Mouse (Mus musculus) cortical plate, adult 2 months (tissue): ENCODE measurements at regions not wholly inside any gene's neighbourhood (a gene's known extent, or its start where the extent isn't known, plus 50 kb on each side); places are given as distances from the start of the nearest gene placed in this dataset.

Experiments
- H3K27ac ChIP-seq: fragments of 200-500 bp; 2 replicates; pipeline ENCODE4 v1.5.1; 2012; ENCODE audit warnings: low read length, control low read depth, inconsistent platforms; ENCODE audit not compliant: insufficient read depth
- H3K4me1 ChIP-seq: fragments of 200-500 bp; 2 replicates; pipeline ENCODE4 v1.6.1; 2011; ENCODE audit warnings: low read length; ENCODE audit not compliant: control insufficient read depth, insufficient read depth
- H3K4me3 ChIP-seq: fragments of 200-500 bp; 2 replicates; pipeline ENCODE4 v1.5.1; 2011; ENCODE audit warnings: mild to moderate bottlenecking, low read length, control low read depth; ENCODE audit not compliant: insufficient read depth
- CTCF ChIP-seq: fragments of 200-500 bp; IDR thresholded peaks from 2 replicates; pipeline ENCODE4 v1.5.1; 2011; ENCODE audit warnings: mild to moderate bottlenecking, control low read depth, low read length; ENCODE audit not compliant: insufficient read depth; ENCODE audit errors: extremely low read depth
- POLR2A ChIP-seq: fragments of 200-500 bp; IDR thresholded peaks from 2 replicates; pipeline ENCODE4 v1.6.1; 2011; ENCODE audit warnings: mild to moderate bottlenecking, low read length, control low read depth; ENCODE audit not compliant: insufficient read depth; ENCODE audit errors: extremely low read depth

- H3K27ac ChIP-seq, result no peak overlapping the region
- no peak overlapping the region for H3K4me3 ChIP-seq
- H3K4me1 ChIP-seq, result no peaks in the 10 kb centered on the region
- no peak for TF ChIP-seq CTCF
- TF ChIP-seq POLR2A, result no peak
Measured at GRCm38 (mm10) chr17:66251495-66251894, 128.2 kb downstream of the Ddx11 start.

- Histone ChIP-seq H3K27ac (no peak overlapping the region), H3K4me3 (no peak overlapping the region), H3K4me1 (no peaks in the 10 kb centered on the region)
- TF ChIP-seq POLR2A, result no peak
- TF ChIP-seq CTCF, result no peak
Measured at GRCm38 (mm10) chr17:66252926-66253325, 129.6 kb downstream of the Ddx11 start.

GRCm38 (mm10) chr17:66259697-66260096 lies 136.4 kb downstream of the Ddx11 start:
- Histone ChIP-seq H3K4me1 (peaks cover 3% of the 10 kb centered on the region), H3K27ac (peak overlapping the region; percentile 14; the same call in 1 of the 2 replicates), H3K4me3 (no peak overlapping the region)
- TF ChIP-seq CTCF, result no peak
- no peak for TF ChIP-seq POLR2A

- no peak overlapping the region for H3K27ac ChIP-seq
- H3K4me1 ChIP-seq, result peaks cover 14% of the 10 kb centered on the region
- TF ChIP-seq CTCF (no peak), POLR2A (no peak)
- H3K4me3 ChIP-seq, result no peak overlapping the region
Measured at GRCm38 (mm10) chr17:66262681-66263240, 139.4 kb downstream of the Ddx11 start.

- no peak overlapping the region for H3K4me3 ChIP-seq
- no peak overlapping the region for H3K27ac ChIP-seq
- peaks cover 15% of the 10 kb centered on the region for H3K4me1 ChIP-seq
- TF ChIP-seq POLR2A (no peak), CTCF (no peak)
Measured at GRCm38 (mm10) chr17:66263405-66263804, 140.1 kb downstream of the Ddx11 start.

- H3K27ac ChIP-seq, result peak overlapping the region; percentile 86
- TF ChIP-seq POLR2A (no peak), CTCF (no peak)
- H3K4me1 ChIP-seq, result peaks cover 17% of the 10 kb centered on the region
- no peak overlapping the region for H3K4me3 ChIP-seq
Measured at GRCm38 (mm10) chr17:66266803-66267202, 143.5 kb downstream of the Ddx11 start.

GRCm38 (mm10) chr17:66267831-66268230 lies 144.5 kb downstream of the Ddx11 start:
- no peak for TF ChIP-seq CTCF
- no peak for TF ChIP-seq POLR2A
- Histone ChIP-seq H3K4me3 (no peak overlapping the region), H3K27ac (peak overlapping the region; percentile 86), H3K4me1 (peaks cover 17% of the 10 kb centered on the region)

GRCm38 (mm10) chr17:66269567-66269966 lies 146.2 kb downstream of the Ddx11 start:
- H3K4me1 ChIP-seq, result peaks cover 17% of the 10 kb centered on the region
- no peak overlapping the region for H3K27ac ChIP-seq
- TF ChIP-seq CTCF, result no peak
- no peak for TF ChIP-seq POLR2A
- H3K4me3 ChIP-seq, result no peak overlapping the region

GRCm38 (mm10) chr17:66271906-66272305 lies 148.6 kb downstream of the Ddx11 start:
- H3K4me1 ChIP-seq, result peaks cover 13% of the 10 kb centered on the region
- H3K4me3 ChIP-seq, result no peak overlapping the region
- no peak overlapping the region for H3K27ac ChIP-seq
- TF ChIP-seq POLR2A (no peak), CTCF (no peak)

GRCm38 (mm10) chr17:66276778-66277177 lies 153.5 kb downstream of the Ddx11 start:
- Histone ChIP-seq H3K4me3 (no peak overlapping the region), H3K27ac (no peak overlapping the region), H3K4me1 (peaks cover 6% of the 10 kb centered on the region)
- TF ChIP-seq POLR2A, result no peak
- no peak for TF ChIP-seq CTCF
